Mouse (Mus musculus) layer of hippocampus, adult 8-10 months (tissue): ENCODE data around the gene Mrnip. TPM values are rescaled to one million over a fixed set of nuclear protein-coding genes. Genes with fewer than 3 reads are reported as not detected.

Source experiments
- DNase-seq, 2 experiments: peaks; one replicate each; pipeline ENCODE4 v3.0.0; 2022; ENCODE audit warnings: low spot score in 2 of 2
- total RNA-seq, 4 experiments: library from RNA; stranded (reverse); gene quantifications; 2 replicates each; pipeline ENCODE4 v1.2.4; 2022

Gene Mrnip
- total RNA-seq, 4 experiments from 2014 or later, result 14.0 to 16.9 (median 15.4) TPM

- no peak for DNase-seq
Observed at GRCm38 (mm10) chr11:50158346-50158745, 15.9 kb upstream of the Mrnip start.

DNA sequence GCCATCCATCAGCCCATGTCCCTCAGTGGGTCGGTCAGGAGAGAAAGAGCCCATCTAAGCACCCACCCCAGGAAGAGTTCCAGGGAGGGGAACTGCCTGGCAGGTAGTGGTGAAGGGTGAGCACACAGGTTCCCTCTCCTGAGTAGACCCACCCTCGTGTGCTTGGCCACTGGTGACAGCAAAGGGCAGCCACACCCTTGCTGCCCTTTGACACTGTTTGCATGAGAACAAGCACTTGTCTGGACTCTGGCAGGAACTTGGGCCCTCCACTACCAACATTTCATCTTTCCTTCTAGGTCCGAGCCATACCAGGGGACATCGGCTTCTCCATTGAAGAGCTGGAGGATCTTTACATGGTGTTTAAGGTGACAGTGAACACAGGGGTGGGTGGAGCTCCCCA lies 14.9 kb upstream of the Mrnip start:
- DNase-seq, result no peak

- peak in 1 of 2 experiments; percentile 33 for DNase-seq
Observed at GRCm38 (mm10) chr11:50161578-50162304, 12.5 kb upstream of the Mrnip start.

GRCm38 (mm10) chr11:50162338-50163050 lies 11.8 kb upstream of the Mrnip start:
- DNase-seq, result no peak

GRCm38 (mm10) chr11:50168352-50168751 lies 5.9 kb upstream of the Mrnip start:
- DNase-seq, result no peak

- DNase-seq, result peak; percentile 95 to 96
Observed at GRCm38 (mm10) chr11:50174730-50175187, 515 bp downstream of the Mrnip start.

DNA sequence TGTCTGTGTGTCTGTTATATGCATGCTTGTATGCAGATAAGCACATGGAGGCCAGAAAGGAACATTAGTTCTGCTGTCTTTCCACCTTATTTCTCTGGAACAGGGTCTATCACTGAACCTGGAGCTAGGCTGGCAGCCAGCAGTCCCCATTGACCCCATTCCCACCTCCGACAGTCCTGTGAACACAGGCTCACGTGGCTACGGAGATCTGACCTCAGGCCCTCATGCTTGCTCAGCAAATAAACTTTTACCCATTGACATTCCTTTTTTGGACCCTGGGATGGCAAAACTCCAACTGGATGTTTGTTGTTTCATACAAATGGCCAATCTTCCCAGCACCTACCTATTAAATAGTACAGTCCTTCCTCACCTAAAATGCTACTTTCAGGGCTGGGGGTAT lies 2.1 kb downstream of the Mrnip start:
- DNase-seq, result no peak

DNA sequence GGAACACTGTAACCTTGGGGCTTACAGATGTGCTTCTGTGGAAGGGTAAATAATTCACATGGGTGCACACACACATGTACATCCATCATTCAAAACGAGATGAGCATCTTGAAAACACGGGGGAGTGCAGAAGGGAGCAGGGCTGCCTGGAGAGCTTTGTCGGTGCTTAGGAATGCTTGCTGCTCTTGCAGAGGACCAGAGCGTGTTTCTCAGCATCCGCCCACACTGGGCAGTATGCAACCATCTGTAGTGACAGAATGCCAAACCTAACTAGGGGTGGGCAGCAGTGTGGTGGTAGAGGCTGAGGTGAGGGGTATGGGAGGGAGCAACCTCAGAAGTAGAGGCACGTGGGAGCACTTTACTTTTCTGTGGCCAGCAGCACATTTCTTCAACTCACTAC lies 2.9 kb downstream of the Mrnip start:
- DNase-seq, result no peak

DNA sequence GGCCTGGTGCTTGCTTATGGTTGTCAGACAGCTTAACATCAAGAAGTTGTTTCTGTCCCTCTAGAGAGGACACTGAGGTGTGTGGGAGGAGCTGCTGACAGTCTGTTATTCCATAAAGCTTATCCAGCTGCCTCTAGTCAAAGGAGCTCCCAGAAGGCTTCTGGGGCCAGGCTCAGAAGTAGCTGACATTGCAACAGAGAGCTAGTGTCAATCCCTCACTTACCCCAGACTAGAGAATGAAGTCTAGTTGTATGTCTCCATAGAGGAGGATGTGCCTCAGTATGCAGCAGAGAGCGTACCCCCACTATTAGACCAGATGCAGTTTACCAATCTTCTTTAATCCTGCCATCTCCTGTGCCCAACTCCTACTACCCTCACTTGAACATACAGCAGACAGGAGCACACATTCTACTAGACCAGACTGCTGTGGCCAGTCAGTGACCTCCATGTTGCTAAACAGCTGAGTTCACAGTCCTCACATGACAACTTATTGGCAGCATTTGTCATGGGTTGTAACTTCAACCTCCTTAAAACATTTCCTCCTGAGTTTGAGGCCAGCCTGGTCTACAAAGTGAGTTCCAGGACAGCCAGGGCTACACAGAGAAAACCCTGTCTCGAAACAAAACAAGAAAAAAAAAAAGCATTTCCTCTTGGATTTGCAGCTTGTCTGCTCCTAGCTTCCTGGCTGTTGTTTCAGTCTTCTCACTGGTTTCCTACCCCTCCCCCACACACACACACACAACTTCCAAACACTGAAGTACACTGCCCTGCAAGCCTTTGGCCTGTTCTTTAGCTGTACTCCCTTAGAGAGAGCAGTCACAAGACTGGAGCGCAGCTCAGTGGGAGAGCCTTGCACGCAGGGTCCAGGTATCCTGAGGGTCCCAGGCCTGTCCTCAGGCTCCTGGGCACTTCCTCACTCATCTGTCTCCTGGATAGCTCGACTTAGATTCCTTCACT lies 4.6 kb downstream of the Mrnip start:
- no peak for DNase-seq

DNA sequence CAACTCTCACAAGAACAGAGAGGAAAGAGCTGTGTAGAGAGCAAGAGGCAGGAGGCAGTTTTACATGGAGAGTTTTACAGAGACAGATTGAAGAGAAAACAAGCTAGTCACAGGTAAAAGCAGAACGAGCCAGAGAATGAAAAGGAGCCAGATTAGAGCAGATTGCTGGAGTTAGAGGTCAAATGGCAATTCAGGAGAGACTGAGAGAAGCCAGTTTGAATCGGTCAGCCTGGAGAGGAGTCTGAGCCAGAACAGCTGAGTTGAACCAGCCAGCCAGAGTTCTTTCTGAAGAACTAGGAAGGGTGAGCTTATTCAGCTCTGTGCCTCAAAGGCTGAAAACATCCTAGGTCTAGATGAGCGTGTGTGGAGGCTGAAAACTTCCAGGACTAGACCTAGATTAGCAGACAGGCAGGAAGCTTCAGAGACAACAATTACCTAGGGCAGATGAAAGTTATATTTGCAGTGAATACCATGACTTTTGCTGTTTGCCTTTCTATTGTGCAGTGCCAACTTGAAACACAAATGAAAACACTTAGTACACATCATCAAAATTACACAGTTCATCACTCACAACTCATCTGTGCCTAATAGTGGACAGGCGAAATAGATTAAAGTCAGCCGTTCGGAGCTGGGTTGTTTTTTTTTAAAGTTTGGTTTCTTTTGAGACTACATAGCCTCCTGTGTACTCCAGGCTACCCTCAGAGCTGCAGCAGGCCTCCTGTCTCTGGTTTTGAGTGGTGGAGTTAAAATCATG lies 6.4 kb downstream of the Mrnip start:
- no peak for DNase-seq

- no peak for DNase-seq
Observed at GRCm38 (mm10) chr11:50182702-50183101, 8.5 kb downstream of the Mrnip start.

GRCm38 (mm10) chr11:50184788-50185187 lies 10.5 kb downstream of the Mrnip start:
- no peak for DNase-seq

GRCm38 (mm10) chr11:50188682-50189081 lies 14.4 kb downstream of the Mrnip start:
- DNase-seq, result no peak

- no peak for DNase-seq
Observed at GRCm38 (mm10) chr11:50190362-50190761, 16.1 kb downstream of the Mrnip start.

DNA sequence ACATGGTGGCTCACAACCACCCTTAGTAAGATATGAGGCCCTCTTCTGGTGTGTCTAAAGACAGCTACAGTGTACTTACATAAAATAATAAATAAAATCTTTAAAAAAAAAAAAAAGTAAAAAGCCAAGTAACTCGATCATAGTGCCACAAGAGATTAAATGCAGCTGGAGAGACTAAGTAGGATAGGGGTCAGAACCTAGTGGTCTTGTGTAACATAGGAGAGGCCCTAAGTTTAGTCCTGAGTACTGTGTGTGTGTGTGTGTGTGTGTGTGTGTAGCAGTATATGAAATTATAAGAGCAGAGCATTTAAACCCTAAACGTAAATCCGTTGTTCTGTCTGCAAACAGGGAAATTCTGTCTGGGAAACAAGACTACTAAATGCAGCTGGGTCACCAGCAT lies 18.0 kb downstream of the Mrnip start:
- DNase-seq, result no peak

DNA sequence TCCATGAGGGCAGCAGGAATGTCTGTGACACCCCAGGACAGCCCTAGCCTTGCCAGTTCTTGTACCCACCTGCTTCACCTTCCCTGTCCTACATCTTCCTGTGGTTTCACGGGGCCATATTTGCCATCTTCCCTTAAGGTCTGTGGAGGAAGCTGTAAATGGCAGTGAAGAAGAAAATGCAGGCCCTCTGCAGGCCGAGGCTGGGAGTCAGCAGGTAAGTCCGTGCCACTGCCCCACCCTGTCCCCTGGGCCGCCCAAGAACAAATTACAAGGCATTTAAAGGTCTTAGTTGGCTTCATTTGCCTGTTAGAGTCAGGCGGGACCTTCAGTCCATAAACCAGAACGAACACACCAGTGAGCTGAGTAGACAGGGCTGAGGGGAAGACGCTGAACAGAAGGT lies 19.8 kb downstream of the Mrnip start:
- DNase-seq, result no peak

DNA sequence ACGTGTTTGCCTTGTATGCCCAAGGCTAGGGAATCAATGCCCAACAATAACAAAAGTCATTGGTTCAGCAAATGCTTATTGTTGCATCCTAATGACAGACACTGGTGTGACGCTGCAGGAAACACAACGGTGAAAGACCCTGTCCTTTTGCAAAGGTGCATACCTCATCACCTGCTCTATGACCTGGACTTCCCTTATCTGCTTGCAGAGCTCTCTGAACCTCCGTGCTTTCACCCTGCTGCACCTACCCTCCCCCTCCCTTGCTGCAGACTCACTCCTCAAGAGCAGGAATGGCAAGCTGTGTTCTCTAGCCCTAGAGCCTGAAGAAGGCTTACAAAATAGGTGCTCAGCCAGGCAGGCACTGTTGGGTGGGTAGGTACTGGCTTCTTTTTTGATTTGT lies 20.5 kb downstream of the Mrnip start:
- DNase-seq, result no peak

DNA sequence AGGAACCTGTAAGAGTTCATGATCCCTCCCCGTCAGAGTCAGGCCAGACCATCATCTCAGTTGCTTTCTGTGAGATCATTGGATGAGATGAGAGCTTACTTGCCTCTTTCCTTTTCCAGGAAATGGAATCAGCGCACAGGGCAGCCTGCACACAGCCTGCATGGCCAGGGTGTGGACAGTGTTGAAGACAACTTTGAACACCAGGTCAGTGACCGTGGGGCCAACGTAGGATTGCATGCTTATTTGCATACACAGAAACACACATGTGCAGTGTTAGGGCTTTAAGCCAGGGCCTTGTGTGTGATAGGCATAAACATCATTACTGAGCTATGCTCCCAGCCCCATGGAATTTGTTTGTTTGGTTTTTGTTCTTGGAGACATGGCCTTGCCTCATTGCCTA lies 23.3 kb downstream of the Mrnip start:
- no peak for DNase-seq

GRCm38 (mm10) chr11:50198219-50198846 lies 24.1 kb downstream of the Mrnip start:
- no peak for DNase-seq

- DNase-seq, result no peak
Observed at GRCm38 (mm10) chr11:50198916-50199315, 24.7 kb downstream of the Mrnip start.

- DNase-seq, result no peak
Observed at GRCm38 (mm10) chr11:50200613-50201012, 26.4 kb downstream of the Mrnip start.
